Mouse (Mus musculus) frontal cortex, postnatal 36 days (tissue): ENCODE results near the gene Gm15737.

Source experiments
- DNase-seq, 2 experiments: peaks; one replicate each; pipeline ENCODE4 v3.0.0; 2022; ENCODE audit warnings: low spot score in 2 of 2

Gm15737 gene

GRCm38 (mm10) chr6:92875340-92875739 is 6.2 kb downstream of the Gm15737 start:
- DNase-seq: no peak

GRCm38 (mm10) chr6:92876121-92876520 is 7.0 kb downstream of the Gm15737 start:
- no peak for DNase-seq

- no peak for DNase-seq
These were observed 8.1 kb downstream of the Gm15737 start for GRCm38 (mm10) chr6:92877236-92877635.

- no peak for DNase-seq
These were observed 9.6 kb downstream of the Gm15737 start for GRCm38 (mm10) chr6:92878771-92879170.

GRCm38 (mm10) chr6:92879700-92880265 is 10.6 kb downstream of the Gm15737 start:
- no peak for DNase-seq

- DNase-seq: no peak
These were observed 13.3 kb downstream of the Gm15737 start for GRCm38 (mm10) chr6:92882446-92882845.

GRCm38 (mm10) chr6:92883131-92883900 is 14.2 kb downstream of the Gm15737 start:
- no peak for DNase-seq

- DNase-seq: no peak
These were observed 22.4 kb downstream of the Gm15737 start for GRCm38 (mm10) chr6:92891535-92891934.

- no peak for DNase-seq
These were observed 34.9 kb downstream of the Gm15737 start for GRCm38 (mm10) chr6:92904037-92904436.

GRCm38 (mm10) chr6:92904491-92904890 is 35.3 kb downstream of the Gm15737 start:
- no peak for DNase-seq

- DNase-seq: no peak
These were observed 36.8 kb downstream of the Gm15737 start for GRCm38 (mm10) chr6:92905922-92906321.

GRCm38 (mm10) chr6:92909361-92909760 is 40.2 kb downstream of the Gm15737 start:
- no peak for DNase-seq

GRCm38 (mm10) chr6:92910611-92911010 is 41.5 kb downstream of the Gm15737 start:
- no peak for DNase-seq

- no peak for DNase-seq
These were observed 52.0 kb downstream of the Gm15737 start for GRCm38 (mm10) chr6:92920938-92921689.

- DNase-seq: no peak
These were observed 52.7 kb downstream of the Gm15737 start for GRCm38 (mm10) chr6:92921843-92922242.

- DNase-seq: no peak
These were observed 55.4 kb downstream of the Gm15737 start for GRCm38 (mm10) chr6:92924536-92924935.

GRCm38 (mm10) chr6:92928261-92928660 is 59.1 kb downstream of the Gm15737 start:
- no peak for DNase-seq
